Mouse (Mus musculus) embryo, embryonic 11.5 days (tissue): ENCODE measurements around the gene Cdh4.

ENCODE experiments used
- DNase-seq: peaks from one replicate; pipeline ENCODE4 v3.0.0-alpha.2; 2012; ENCODE audit warnings: low read depth, low spot score

Cdh4 gene

DNA sequence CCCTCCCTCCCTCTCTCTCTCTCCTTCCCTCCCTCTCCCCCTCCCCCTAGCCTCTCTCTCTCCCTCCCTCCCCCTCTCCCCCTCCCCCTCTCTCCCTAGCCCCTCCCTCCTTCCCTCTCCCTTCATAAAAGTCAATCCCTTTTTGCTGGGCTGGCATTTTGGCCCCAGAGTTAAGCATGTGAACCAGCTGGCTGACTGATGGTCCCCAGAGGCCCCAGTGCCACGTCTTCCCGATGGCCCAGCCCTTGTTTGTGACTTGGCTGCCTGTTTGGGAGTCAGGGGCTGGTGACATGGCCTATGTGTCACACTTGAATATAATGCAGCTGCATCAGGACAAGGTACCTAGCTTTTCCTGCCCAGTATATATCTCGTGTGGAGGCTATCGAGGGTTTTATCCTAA, 96.3 kb downstream of the Cdh4 start:
- no peak for DNase-seq

DNA sequence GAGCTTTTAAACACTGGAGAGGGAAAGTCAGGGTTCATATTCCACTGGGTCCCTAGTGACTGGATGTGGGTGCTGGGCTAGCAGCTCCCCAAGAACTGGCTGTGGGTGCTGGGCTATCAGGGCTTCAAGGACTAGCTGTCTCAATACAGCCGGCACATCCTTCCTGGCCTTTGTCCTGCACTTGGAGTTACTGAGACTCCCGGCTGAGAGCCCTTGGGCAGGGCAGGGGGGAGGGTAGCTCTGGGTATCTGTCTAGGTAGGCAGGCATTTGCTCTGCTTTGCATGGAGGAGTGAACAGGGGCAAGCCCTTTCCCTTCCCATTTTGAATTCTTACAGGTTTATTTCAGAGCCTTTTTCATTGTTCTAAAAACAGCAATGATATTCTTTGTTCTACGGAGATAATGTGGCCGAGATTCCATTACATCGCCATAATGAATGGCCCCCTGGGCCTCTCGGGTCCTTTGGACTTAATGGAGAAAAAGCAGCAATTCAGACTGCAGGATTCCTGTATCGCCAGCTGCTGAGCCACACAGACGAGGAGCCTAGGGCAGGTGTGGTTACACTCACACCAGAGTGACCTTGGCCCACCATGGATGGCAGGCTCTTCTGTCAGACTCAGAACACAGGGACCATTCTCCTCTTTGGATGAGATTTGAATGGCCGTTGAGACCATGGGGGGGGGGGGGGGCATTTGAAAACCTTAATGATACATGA, 97.5 kb downstream of the Cdh4 start:
- no peak for DNase-seq

DNA sequence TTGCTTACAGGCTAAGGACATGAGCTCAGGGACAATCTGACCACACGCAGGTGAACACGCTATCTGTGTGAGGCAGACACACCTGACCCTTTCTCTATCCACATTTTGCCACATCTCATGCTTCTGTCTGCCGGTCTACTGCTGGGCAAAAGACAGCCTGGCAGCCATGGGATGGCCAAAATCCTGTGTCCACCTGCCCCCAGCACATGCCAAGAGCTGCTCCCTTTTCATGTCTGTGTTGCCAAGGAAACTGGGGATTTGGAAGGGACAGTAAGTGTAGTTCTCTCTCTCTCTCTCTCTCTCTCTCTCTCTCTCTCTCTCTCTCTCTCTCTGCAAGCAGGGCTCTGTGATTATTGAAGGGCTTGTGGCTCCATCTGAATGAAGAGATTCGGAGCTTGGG, 98.9 kb downstream of the Cdh4 start:
- DNase-seq: no peak

DNA sequence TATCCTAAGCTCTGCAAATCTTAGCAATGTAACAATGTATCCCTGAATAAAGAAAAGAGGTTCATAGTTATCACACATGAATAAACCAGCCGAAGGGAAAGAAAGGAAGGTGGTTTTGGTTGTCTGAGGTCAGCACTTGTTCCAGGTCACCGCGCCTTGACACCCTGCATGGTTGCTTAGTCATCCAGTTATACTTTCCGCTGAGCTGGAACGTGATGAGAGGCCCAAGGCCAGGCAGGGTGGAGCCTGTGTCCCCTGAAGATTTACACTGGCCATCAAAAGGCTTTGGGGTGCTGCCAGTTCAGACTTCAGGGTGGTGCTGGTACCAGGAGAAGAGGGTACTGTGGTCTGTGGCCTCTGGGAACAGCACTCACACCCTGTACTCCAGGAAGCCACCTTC, 105.4 kb downstream of the Cdh4 start:
- no peak for DNase-seq

DNA sequence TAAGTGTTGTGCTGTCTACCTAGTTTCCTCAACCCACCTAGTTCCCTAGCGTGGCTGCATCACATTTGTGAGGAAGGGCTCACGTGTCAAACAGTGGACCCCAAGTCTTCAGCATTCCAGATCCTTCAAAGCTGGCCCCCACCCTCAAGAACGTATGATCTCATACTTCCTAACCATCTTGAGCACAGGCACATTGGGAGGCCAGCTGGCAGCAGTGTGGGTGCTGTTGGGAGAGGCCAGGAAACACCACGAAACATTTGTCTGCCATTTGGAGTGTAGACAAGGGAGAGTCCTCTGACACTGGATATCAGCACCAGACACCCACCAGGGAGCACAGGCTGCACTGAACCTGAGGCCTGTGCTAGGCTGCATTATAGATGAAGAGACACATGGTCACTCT, 113.7 kb downstream of the Cdh4 start:
- no peak for DNase-seq

DNA sequence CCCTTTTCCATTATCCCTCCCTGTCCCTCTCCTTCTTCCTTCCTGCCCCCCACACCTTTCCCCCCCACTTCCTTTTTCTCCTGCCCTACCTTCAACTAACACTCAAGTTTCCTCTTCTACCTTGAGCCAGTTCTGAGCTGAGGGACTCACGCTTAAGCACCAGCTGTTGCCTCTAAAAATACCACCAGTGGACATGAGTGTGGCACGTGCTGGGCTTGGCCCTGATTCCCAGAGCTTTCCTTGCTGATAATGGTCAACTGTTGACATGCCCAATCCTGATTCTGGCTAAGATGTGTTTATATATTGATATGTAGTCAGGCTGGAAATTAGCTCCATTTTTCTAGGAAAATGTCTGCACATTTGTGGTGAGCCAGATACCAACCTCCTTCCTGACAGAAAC, 120.1 kb downstream of the Cdh4 start:
- DNase-seq: no peak

DNA sequence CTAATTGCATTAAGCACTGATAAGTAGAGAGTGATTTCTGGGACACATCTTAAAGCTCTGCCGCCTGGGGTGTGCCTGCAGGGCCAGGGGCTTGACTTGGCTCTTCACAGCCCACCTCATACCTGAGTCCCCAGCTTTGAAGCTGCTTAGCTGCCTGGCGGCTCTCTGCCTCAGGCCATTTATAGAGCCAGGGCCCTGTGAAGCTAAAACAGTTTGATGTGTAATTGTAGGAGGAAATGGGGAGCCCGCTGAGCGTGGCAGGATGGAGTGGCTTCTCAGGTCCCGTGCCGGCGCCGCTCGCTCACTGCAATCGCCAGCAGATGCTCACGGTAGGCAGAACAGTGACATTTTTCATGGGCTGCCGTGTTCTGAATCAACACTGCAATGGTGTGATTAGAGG, 123.4 kb downstream of the Cdh4 start:
- no peak for DNase-seq

DNA sequence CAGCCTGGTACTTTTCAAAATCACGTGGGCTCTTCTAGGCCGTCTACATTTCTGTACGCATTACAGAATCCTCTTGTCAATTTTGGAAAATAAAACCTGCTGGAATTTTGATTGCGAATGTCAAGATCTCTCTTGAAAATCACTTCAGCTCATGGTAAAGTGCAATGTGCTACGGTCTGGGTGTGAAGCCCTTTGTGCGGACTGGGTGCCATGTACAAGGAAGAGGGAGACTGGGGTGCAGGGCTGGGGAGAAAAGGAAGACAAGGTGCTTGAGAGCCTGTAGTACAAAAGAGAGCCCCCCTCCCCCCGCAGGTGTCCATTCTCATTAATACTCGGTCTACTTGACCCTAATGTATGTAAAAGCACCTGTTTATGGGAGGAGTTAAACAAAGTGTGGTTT, 125.7 kb downstream of the Cdh4 start:
- no peak for DNase-seq

DNA sequence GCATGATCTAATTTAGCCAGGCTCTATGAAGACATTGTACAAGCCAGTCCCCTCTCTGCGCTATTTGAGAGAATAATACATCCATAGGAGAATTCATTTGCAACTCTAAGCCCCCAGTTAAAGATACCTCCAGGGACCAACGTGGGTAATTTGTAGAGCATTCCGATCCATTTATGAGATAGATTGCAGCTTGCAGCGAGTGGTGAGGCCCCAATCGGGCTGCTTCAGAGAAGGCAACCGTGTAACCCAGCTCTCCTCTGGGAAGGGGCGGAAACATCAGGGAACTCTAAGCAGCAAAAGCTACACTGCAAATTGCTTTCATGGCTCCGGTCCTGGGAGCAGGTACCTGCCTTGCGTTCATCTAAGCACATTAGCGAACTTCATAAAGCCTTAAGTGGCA, 126.9 kb downstream of the Cdh4 start:
- no peak for DNase-seq

DNA sequence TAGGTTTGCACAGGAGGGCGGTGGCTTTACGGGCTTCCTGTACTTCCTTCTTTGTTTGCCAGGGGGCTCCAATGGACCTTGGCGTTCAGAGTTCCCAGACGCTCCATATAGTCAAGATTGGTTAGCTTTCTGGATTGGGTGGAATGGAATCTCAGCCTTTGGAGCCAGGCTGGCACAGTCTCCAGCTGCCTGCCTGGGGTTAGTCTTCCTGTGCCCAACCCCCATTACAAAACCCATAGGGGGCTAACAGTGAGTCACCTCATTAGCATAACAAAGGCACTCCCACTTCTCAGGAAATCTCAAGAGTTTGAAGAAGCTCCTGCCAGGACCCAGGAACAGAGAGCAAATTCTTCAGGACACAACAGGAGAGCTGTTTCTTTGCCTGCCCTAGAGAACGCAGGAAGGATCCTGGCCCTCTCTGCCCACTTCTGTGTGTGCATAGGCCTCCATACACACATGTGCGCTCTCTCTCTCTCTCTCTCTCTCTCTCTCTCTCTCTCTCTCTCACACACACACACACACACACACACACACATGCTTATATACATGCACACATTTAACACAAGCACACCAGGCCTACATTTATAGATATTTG, 129.0 kb downstream of the Cdh4 start:
- DNase-seq: no peak

DNA sequence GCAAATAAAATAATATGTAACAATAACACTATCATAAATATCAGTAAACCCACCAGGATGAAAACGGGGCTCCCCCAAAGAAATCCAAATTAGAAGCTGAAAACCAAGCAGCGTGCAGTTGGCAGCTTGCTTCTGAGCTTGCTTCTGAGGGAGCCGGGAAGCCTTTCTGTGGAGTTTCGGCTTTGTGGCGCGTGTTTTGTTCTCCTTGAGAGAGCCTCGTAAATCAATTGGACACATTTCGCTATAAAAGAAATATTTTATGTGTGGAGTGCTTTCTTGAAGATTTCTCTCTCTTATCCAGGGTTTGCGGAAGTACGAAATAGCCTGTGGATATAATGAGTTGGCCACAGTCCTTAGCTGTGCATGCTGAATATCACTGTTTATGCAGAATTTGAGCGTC, 131.1 kb downstream of the Cdh4 start:
- no peak for DNase-seq

DNA sequence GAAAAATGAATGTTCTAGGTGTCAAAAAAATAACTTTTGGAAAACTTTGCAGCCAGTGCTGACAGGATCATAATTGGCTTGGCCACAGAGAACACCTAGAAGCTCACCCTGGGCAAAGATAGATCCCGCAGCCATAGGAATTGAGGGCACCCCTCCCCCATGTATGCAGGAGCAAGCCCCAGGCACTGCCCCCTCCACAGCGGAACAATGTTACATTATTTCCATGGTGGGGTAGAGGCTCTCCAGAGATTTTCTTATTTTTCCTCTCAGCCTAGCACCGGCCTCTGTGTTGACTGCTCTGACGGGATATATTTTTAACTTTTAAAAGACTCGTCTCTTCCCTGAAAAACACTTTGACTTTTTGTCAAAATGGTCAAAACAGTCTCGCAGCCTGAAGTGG, 131.6 kb downstream of the Cdh4 start:
- DNase-seq: no peak

DNA sequence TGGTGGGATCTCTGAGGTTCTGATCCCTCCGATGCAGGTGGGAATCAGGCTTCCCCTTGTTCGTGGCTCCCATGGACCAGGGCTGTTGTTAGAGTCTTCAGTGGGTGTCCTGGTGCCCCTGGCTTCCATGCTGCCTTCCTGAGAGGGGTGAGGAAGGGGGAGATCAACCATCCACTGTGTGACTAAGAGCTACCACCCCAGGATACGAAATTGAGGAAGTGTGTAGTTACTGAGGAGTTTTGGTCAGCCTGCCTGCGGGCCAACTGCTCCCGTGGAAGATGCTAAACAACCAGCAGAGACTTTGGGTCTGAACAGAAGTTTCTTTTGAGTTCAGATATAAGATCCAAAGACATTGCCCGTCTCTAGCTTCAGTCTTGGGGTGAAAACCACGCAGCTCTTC, 133.4 kb downstream of the Cdh4 start:
- DNase-seq: no peak

DNA sequence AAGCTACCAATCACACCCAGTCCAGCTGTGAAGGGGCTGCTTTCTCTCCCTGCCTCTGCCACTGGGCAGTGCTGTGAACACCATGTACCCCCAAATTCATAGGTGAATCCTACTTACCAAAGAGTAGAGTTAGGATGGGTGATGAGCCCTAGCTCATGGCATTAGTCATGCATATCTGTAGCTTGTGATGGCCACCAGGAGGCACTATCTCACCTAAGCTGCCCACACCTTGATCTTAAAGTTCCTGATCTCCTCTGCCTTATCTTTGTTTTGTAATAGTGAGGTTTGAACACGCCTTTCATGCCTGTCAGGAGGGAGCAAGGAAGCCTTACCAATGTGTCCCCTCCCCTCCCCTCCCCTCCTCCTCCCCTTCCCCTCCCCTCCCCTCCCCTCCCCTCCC, 134.0 kb downstream of the Cdh4 start:
- no peak for DNase-seq

DNA sequence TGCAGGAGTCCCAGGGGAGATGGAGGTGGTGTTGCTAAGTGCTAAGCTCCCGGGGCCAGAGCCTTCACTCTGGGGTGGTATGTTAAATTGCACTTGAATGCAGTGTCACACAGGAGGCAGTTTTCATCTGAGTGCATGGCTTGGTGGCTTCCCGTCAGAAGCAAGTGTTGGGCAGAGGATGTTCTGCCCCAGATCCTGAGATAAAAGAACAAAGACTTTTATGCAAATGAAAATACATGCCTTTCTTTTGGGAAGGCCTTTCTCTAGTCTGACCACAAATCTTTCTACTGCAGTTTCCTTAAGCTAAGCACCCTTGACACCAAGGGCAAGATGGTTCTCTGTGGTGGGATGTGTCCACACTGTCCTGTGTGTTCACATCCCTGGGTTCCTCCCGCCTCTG, 136.1 kb downstream of the Cdh4 start:
- no peak for DNase-seq

DNA sequence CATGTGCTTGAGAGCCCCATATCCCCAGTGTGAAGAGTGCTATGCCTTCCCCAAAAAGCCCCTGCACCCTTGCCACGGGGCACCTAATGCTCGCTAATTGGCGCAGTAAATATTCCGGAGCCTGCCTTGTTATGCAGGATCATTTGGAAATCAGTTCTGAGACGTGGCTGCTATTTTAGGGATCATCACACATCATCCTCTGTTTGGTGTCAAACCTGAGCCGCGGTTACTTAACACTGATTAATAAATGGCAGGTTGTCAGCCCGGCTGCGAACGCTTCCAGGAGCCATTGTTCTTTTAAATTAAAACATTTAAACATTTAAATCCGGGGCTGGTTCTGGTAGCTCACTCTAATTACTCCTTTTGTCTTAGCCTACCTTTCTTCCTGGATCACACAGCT, 136.6 kb downstream of the Cdh4 start:
- DNase-seq: no peak

DNA sequence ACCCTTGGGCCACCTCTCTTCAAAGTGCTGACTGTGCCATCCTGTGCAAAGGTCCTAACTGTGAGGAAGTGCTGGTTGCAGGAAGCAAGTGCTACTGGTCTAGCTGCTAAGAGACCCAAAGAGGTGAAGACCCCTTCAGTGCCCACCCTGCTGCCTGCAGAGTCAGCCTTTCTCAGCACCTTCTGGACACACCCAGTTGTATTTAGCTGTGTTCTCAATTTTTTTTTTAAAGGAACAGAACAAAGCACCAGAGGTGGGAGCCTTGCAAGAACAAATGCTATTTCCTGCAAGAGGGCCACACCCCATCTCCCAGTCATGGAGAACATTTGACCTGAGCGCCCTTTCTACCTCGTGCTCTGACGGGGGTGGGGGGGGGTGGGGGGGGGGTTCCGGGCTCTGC, 138.2 kb downstream of the Cdh4 start:
- no peak for DNase-seq

DNA sequence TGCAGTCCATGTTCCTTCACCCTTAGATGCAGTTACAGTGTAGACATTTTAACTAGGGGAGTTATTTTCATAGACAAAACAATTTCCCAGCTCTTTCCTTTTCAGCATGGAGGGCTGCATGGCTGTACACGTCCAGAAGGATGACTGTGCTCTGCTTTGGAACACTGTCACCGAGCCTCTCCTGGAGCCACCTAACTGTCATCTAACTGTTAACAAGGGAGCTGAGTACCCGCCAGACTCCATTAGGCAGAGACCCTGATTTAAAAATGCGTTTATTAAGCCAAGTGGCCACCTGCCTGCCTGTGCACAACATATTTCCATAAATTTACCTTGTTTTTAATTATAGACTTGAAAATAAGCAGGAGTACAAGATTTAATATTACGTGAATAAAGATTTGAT, 138.8 kb downstream of the Cdh4 start:
- DNase-seq: no peak

DNA sequence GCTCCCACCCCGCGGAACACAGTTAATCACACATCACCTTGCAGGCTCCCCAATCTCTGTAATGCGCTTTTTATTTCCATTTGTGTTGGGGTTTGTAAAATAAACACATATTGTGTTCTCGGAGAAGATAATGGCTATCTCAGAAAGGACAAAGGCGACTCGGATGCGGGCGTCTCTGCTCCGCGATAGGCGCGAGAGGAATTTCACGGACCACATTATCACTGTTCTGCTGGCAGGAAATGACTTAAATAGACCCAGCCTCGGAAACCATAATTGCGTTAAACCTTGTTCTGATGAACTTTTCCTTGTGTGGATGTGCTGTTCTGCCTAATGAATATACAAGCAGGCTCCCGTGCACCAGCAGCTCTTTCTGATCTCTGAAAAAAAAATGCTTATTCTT, 140.7 kb downstream of the Cdh4 start:
- no peak for DNase-seq

DNA sequence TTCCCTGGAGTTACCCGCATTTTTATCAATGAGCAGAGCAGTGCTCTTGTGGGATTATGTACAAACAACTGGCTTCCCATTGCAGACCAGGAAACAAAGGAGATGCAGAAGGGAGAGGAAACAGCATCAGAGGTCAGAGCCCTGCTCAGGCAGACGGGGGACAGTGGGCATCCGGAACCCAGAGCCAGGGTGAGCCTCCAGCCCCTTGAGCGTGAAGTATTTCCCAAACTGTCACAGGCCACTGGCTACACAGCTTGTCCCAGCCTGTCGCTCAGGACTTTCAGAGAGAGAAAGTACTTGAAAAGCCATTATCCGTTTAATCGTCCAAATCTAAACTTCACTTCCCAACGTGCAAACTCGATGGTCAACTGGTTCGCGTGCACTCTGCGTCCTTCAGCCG, 142.4 kb downstream of the Cdh4 start:
- DNase-seq: no peak

DNA sequence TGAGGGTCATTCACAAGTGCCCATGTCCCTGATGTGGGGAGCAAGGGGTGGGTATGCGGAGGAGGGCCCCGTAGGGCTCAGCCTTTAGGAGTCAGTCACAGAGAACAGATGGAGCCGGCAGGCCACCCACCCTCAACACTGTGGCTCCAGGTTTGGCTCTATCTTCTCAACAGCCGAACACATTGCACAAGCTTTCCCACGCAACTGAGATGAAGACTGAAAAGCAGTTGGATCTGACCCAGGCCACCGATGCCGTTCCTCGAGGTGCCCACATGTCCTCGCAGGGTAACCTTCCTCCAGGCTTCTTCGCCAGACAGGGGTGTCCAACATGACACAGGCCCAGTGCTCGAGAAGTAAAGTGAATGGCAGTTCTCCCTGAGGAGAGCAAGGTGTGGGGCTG, 144.2 kb downstream of the Cdh4 start:
- DNase-seq: no peak

DNA sequence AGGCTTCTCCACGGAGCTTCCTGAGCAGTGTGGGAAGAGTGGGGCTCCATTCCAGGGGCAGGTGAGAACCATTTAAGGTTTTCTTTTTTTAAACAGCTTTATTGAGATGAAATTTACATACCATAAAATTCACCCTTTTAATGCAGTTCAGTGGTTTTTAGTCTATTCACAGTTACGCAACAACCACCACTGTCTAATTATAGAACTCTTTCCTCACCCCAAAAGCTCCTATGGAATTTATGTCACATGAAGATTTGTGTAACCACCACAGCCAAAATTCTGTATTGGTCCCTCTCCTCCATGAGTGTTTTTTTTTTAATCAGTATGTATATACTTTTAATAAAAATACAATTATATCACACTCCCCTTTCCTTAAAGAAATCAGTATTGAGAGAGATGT, 144.8 kb downstream of the Cdh4 start:
- no peak for DNase-seq

DNA sequence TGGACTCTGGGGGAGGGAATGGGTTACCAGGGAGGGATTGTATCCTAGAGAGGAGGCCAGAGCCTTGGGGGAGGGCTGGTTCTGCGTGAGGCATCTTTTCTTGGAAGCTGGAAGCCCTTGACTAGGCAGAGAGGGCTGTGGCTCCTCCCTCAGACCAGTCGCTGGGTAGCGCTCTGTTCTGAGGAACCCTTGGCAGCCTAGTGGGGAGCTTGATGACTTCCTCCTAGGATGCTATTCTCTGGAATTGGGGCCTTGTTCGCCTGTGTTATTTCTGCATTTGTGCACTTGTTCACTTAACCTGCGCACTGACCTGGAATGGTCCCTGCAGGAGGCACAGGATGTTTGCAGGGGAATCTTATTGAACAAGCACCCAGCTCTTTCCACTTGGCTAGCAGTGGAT, 149.4 kb downstream of the Cdh4 start:
- no peak for DNase-seq

DNA sequence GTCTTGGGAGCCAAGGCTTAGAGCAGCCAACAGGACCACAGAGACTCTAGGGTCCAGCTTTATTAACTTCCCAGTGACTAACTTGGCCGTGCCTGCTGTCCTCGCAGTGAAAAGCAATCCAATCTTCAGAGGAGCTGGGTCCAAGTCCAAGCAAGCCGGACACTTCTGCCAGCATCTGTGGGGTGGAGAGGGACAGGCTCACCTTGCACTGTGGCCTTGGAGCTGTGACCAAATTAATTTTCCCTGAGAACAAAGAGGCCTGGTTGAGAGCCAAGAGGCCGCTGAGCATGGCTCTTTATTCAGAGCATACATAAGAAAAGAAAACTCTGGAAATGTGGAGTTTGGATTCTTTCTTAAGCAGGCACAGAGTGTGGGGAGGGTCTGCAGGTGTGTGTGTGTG, 152.8 kb downstream of the Cdh4 start:
- DNase-seq: no peak
